Mouse (Mus musculus) inflammation-experienced regulatory T-cells, adult 6 months (primary cell): ENCODE measurements around the gene Acadsb. TPM values are rescaled to one million over a fixed set of nuclear protein-coding genes. Genes with fewer than 3 reads are reported as not detected.

Experiments used
- ATAC-seq: one replicate; pipeline ENCODE4 v1.8.0; 2017
- polyA plus RNA-seq, 3 experiments: library from polyadenylated mRNA; unstranded; fragments of 100-300 nt; shearing (Covaris generic); gene quantifications; one replicate each; pipeline ENCODE4 v1.2.1; 2017

Gene Acadsb
- polyA plus RNA-seq, 3 experiments from 2014 or later: 27.1 to 66.2 (median 49.5) TPM

DNA sequence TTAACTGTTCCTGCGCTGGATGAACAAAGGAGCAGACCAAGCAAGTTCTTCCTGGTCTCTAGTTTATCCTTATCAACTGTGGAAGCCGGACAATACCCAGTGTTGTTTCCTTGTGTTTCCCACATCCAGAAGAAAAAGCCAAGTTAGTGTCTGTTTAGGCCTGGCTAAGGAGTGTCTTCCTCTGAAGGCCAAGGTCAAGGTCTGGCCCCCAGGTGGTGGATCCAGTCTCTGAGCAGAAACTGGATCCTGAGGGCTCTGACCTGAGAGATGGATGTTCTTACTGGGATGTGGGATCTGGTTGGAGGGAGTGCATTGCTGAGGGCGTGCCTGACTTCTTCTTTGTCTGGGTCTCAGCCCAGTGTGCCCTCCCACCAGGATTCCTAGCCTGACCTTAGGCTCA is 55.3 kb downstream of the Acadsb start:
- ATAC-seq: no peak

GRCm38 (mm10) chr7:131467312-131467711 is 56.9 kb downstream of the Acadsb start:
- no peak for ATAC-seq

- ATAC-seq: no peak
These were observed 59.1 kb downstream of the Acadsb start for GRCm38 (mm10) chr7:131469506-131469905.

DNA sequence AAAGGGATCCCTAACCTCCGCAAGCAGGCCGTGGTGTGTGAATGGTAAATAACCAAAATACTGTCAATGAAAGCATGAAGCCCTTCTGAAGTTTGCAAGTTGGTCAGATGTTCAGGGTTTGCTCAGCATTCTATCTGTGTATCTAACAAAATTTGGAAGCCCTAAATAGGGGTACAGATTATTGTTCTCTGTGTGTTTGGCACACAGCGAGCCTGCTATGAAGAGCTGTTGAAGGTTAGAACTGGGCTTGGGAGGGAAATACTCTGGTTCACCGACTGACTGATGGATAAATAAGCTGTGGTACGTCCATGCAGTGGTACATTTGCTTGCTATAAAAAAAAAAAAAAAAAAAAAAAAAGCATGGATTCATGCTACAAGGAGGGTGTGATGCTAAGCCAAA is 61.1 kb downstream of the Acadsb start:
- no peak for ATAC-seq

DNA sequence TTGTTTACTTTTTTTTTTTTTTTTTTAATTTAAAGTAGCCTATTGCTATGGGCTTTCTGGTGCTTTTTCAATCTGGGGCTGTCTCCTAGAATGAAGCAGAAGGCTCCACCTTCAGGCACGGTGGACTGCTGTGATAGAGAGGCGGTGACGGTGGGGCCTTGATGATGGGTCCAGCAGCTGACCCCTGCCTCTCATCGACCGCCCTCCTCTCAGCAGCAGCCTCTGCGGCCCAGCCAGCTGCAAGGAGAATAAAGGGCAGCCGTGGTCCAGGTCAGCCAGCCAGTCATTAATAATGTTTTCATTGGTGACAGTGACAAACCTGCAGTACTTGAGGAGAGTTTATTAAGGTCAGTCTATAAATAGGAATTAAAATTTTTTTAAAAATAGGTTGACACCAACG is 66.7 kb downstream of the Acadsb start:
- no peak for ATAC-seq

GRCm38 (mm10) chr7:131478403-131478802 is 68.0 kb downstream of the Acadsb start:
- no peak for ATAC-seq

Other genes with a start within 250 kb of the Acadsb start
- not detected for gene 5430419D17Rik, start 236.2 kb upstream of the Acadsb start, polyA plus RNA-seq
- gene Cuzd1, start 88.3 kb upstream of the Acadsb start, polyA plus RNA-seq: not detected
- not detected for gene Fam24b, start 81.1 kb upstream of the Acadsb start, polyA plus RNA-seq
- gene Fam24a, start 76.7 kb upstream of the Acadsb start, polyA plus RNA-seq: not detected
- 10 to 100 TPM; 21.7 to 26.3 (median 23.0) TPM for gene 2310057M21Rik, start 47.8 kb upstream of the Acadsb start, polyA plus RNA-seq
- gene Pstk, start 39.5 kb upstream of the Acadsb start, polyA plus RNA-seq: 10 to 100 TPM; 39.3 to 44.7 (median 44.3) TPM
- gene Ikzf5, start 80 bp upstream of the Acadsb start, polyA plus RNA-seq: 10 to 100 TPM; 29.4 to 39.5 (median 34.0) TPM
- gene Hmx3, start 132.3 kb downstream of the Acadsb start, polyA plus RNA-seq: not detected
- gene Hmx2, start 138.2 kb downstream of the Acadsb start, polyA plus RNA-seq: not detected
- gene Bub3, start 149.6 kb downstream of the Acadsb start, polyA plus RNA-seq: 100 to 1,000 TPM; 179 to 242 (median 181) TPM